Mouse (Mus musculus) ZHBTc4 (cell line): ENCODE data around the gene Foxd4.
A peak's percentile ranks its signal among the peaks of the same experiment; 100 is the strongest.

Source experiments
- DNase-seq: peaks from one replicate; pipeline ENCODE4 v3.0.0-alpha.2; 2011; ENCODE audit warnings: low read depth, low spot score

Gene Foxd4

GRCm38 (mm10) chr19:24900581-24901220 is at the start of gene Foxd4:
Gene Foxd4, minus strand, starts transcription at chr19:24901197.
- no peak for DNase-seq

DNA sequence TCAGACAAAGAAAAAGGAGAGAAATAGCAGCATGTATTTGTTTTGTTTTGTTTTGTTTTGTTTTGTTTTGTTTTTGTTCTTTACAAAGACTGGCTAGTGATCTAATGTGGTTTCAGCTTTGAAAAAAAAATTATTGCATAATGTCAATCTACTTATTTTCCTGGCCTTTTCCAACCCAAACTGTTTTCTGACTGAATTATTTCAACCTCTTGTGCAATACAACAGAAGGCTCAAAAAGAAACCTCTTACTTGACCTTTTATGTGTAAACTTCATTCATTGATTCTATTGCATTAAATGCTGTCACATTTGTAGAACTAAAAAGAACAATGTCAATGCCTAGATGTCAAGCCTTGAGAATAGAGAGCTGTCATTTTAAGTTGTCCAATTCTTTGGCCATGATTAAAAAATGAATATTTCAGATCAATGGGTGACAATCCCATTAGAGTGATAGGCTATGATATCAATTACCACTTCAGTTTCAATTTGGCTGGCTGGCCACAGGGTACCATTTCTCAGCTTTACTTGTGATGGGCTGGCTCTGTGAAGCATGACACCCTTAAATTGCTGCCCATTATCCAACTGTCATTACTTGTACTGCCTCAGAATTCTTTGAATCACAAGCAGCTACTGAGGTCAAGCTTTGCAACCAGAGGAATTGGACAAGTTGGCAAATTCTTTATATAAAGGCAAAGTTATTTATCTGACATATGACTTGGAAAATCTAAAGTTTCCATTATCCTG is 44.7 kb upstream of the Foxd4 start:
- no peak for DNase-seq

DNA sequence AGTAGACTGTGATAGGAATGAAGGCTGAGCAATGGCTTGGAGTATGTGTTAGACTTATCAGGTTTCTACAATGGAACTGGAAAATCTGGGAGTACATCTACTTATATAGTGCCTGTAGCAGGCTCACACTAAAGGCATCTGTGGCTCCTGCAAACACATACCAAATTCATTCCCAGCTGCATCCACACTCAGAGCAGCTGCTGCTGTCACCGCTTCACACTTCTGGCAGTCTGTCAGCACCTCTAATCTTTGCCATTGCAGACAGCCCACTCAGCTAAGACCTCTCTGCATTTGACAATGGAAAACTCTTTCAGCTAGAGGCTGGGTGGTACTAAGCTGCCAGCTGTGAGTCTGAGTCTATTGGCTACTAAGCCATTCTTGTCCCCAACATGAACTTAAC is 36.1 kb upstream of the Foxd4 start:
- DNase-seq: no peak

DNA sequence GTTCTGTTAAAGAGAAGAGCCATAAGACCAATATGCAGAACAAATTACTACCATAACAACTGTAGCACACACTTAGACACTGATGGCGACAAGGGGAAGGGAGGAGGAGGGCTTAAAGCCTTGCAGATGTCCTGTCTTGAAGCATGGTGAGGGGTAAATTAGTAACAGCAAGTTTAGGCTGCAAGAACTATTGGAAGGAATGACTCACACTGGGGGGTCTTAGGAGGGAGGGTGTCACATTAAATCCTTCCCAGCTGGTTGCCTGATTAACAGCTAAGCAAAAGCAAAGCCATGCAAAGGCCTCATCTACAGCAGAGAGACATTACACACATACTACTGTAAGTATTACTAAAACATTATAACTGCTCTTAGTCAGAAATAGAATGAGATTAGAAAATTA is 28.0 kb upstream of the Foxd4 start:
- DNase-seq: no peak

- no peak for DNase-seq
Observed at GRCm38 (mm10) chr19:24920866-24921265, 19.9 kb upstream of the Foxd4 start.

DNA sequence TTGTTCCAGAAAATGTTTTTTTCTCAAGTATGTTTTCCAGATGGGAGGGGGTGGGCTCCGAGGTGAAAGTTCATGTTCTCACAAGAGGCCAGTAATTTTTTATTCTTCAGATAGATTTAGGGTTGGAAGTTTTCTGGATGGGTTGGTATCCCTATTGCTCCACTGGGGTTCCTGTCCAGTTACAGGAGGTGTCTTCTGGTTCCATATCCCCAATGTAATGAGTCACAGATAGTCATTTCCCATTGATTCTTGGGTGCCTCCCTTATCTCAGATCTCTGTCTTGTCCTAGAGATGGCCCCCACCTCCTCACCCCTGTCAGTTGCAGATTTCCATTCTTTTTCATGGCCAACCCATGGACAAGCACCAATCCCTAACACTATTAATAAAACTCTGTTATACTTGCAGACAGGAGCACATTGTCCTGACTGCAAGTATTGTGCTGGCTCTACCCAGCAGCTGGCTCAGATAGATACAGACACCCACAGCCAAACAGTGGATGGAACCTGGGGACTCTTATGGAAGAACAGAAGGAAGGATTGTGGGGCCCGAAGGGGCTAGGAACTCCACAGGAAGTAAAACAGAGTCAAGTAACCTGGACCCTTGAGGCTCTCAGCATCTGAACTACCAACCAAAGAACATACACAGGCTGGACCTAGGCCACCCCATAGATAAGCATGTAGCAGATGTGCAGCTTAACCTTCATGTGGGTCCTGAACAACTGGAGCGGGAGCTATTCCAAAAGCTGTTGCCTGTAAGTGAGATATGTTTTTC is 7.6 kb upstream of the Foxd4 start:
- DNase-seq: no peak

- no peak for DNase-seq
Observed at GRCm38 (mm10) chr19:24907655-24908054, 6.7 kb upstream of the Foxd4 start.

DNA sequence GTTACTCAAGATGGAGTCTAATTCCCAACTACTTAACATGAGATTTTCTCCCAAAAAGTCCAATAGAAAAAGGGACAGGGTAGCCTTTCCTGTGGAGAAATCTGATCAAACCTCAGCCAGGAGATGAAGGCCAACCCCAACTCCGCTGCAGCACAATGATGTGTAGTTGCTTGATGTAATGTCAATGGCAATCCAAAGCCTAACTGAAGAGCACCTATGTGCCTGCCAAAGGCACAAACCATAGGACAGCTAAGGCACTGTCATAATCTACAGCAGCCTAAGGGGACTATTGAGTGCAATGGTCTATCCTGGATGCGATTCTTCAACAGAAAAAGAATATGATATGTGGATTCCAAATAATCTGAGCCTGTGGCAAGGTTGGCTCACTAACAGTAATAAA is 1.8 kb upstream of the Foxd4 start:
- DNase-seq: no peak

- no peak for DNase-seq
Observed at GRCm38 (mm10) chr19:24902256-24902655, 1.3 kb upstream of the Foxd4 start.

GRCm38 (mm10) chr19:24901666-24902065 is 669 bp upstream of the Foxd4 start:
- no peak for DNase-seq

GRCm38 (mm10) chr19:24899578-24900544 is 1.1 kb downstream of the Foxd4 start:
- peak; percentile 72 for DNase-seq

DNA sequence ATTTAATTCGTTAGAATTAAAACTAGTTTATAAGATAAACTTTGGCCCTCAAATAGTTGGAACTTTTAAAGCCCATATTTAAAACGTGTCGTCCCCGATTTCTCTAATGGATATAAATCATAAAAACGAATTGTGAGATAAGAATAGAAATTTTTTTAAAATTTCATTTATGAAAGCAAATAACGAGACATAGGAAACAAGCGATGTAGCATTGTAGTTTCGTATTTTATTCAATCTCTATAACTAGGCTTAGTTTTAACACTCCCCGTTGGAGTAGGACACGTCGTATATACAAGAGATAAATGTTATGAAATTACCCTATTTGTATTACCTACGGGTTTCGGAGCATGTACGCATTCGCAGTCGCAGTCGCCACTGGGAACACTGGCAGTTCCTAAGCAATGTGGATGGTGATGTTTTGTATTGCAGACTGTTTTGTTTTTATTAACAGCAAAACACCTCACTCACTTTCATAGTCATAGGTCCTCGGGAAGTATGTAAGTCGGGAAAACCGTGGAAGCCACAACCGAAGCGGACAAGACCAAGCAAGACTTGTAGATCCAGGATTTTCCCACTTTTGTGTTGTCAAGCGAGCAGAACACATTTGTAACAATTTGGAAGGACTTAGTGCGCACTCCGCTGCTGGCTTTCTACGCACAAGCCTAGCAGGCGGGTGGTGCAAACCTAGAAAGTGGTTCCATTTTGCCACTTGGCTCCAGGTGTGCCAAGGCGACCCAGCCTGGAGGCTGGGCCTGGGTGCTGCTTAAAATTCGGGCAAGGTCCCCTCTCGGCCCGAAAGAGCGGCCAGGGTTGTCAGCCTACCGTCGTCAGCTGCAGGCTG is 2.0 kb downstream of the Foxd4 start:
- DNase-seq: no peak

- peak; percentile 35 for DNase-seq
Observed at GRCm38 (mm10) chr19:24897896-24898736, 2.9 kb downstream of the Foxd4 start.

DNA sequence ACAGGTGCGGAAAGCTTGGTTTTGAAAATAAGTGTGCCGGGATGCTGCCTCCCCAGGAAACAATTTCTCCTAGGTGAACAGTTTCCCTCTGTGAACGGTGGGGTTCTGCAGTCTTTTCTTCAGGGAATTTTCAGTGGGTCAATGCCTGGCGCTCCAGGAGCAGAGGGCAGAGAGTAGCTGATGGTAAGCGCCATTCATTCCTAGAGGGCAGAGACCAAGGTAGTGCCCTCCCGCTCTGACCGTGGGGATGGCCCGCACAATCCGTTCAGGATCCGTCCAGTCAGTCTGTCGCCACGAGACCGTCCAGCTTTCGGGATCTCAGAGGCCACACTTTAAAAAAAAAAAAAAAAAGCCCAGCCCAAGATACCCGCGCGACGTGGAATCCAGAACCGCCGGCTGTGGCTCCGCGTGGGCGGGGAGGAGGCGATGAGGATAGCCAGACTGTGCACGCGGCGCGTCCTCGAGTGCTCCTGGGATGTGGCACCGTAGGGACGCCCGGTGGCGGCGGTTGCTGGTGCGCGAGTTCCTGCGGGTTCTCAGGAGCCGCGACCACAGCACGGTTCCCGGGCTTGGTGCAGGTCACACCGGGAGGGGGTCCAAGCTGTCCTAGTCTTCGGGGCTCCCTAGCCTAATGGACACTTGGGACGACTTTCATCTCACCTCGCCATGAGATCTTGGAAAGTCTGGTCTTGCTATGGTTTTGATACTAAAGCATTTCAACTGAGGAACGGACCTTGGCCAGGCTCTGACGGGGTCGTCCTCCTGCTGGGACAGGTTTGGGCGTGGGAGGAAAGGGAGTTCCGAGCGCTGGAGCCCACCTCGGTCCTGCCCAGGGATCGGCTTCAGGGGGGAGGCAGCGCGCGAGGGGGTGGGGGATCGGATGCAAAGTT is 3.7 kb downstream of the Foxd4 start:
- DNase-seq: peak; percentile 51

DNA sequence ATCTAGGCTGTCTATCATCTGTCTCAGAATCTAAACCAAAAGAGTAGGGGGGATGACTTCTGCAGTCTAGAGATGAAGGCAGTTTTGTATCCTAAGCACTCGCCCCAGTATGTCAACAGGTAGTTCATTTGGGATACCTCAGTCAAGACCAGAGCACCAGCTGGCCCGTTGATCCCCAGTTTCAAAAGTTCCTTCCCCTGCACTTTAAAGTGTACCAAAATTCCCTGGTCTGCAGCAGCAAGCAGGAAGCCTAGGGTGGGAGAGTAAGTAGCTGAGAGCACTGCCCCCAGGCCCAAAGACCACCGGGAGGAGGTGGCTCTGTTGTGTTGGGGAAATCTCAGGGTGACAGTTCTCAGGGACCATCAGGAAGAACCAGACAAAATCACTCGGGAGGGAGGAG is 4.5 kb downstream of the Foxd4 start:
- no peak for DNase-seq

- DNase-seq: no peak
Observed at GRCm38 (mm10) chr19:24886888-24887287, 14.1 kb downstream of the Foxd4 start.

DNA sequence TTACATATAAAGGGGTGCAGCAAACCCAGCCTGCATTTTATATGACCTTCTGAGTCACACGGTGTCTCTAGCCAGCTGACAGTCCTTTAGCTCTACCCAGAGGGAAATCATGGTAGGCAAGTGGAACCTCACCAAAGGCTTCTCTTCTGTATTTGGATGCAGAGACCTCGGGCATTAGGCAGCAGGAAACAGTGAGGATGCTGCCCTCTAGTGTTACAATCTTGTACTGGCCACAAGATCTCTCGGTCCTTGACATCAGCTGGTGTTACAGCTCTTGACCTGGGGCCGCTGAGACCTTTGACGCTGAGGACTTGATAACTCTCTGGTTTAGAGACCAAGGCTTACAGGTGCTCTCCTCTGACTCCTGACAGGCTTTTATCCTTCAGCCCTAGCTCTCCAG is 15.5 kb downstream of the Foxd4 start:
- peak; percentile 77 for DNase-seq

DNA sequence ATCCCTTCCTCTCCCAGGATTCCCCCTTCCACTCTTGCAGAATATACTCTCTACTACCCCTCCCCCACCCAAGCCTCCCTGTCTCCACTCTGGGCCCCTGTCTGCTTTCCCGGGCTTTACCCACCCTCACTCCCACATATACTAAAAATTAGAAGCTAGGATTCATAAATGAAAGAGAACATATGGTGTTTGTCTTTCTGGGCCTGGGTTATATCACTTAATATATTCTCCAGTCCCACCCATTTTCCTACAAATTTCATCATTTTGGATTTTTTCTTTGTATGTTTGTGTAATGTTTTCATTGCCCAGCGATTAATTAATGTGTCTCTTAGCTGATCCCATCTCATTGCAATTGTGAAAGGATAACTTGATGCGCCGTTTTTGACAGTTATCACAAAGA is 19.8 kb downstream of the Foxd4 start:
- no peak for DNase-seq
